Mouse (Mus musculus) WW6 (cell line): ENCODE results near the gene Wnt7b.

Experiments used
- DNase-seq: peaks from one replicate; pipeline ENCODE4 v3.0.0-alpha.2; 2013; ENCODE audit warnings: low read depth, low spot score

Wnt7b gene

GRCm38 (mm10) chr15:85507370-85508014, 74.8 kb downstream of the Wnt7b start:
- no peak for DNase-seq

- no peak for DNase-seq
Measured at GRCm38 (mm10) chr15:85506680-85507079, 75.6 kb downstream of the Wnt7b start.

DNA sequence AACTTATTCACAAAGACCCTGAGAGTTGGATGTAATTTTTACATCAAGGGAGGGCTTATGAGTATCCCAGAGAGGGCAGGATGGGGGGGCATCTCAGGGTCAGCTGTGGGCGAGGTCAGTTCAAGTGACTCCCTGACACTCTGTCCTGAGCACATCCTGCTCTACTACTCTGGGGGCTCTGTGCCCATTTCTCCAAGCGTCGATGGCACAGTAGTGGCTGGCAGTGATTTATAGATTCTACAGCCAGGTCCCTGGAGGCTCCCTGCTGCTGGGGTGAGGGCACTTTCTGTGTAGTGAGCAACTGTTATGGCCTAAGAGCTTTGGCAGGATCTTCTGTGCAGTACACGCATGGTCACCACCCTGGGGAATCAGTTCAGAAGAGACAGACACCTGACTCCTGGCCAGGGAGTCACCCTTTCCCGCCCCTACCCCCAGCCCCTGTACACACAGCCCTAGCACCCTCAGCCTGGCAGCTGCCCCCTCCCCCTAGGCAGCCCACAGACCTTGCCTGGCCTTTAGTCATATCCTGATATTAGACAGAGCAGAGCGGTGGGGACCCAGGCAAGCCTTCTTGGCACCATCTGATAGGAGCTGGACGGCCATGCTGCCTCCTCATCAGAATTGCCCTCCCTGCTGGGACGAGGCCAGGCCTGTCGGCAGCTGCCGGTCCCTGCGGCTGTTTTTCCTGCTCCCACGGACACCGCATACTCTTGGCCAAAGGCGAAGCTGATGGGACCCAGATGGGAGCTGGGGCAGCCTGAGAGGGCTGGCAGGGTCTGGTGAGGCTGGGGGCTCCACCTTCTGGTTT, 77.0 kb downstream of the Wnt7b start:
- no peak for DNase-seq

GRCm38 (mm10) chr15:85503127-85503526, 79.1 kb downstream of the Wnt7b start, which contains the start of gene 7530416G11Rik:
7530416G11Rik (minus strand) TSS chr15:85503227.
- DNase-seq, result no peak

DNA sequence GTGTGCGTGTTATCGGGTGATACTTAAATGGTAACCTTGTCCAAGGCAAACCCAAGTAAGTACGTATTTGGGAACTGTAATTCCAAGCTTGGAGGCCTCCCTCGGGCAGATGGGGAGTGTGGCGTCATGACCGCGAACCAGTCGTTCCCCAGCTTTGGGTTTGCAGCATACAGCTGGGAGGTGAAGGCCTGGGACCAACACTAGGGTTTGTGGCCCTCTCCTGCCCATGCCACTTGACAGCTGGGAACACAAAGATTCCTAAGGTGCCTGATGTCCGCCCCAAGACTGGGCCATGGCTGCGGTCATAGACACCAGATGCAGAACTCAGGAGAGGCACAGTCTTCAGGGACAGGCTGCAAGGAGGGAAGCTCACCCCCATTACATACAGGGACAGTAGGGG, 82.0 kb downstream of the Wnt7b start:
- DNase-seq, result no peak

GRCm38 (mm10) chr15:85497981-85498475, 84.2 kb downstream of the Wnt7b start:
- no peak for DNase-seq

DNA sequence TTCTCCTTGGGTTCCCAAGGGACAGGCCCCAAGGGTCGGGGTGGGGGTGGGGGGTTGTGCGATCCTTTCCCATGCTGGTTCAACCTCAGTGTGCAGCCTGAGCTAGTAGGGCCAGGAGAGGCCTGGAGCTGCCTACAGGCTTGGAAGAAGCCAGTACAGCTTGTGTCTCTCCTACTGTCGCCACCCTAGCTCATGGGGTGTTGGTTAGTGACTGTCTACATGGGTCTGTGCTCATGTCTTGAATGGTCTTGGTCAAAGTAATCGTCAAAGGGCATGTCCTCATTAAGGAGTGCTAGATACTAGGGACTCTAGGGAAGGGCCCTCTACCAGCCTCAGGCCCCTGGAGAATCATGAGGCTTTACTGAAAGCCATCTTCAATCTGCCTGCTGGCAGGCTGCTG, 84.7 kb downstream of the Wnt7b start:
- DNase-seq, result no peak

- DNase-seq, result no peak
Measured at GRCm38 (mm10) chr15:85494163-85494621, 88.1 kb downstream of the Wnt7b start.

DNA sequence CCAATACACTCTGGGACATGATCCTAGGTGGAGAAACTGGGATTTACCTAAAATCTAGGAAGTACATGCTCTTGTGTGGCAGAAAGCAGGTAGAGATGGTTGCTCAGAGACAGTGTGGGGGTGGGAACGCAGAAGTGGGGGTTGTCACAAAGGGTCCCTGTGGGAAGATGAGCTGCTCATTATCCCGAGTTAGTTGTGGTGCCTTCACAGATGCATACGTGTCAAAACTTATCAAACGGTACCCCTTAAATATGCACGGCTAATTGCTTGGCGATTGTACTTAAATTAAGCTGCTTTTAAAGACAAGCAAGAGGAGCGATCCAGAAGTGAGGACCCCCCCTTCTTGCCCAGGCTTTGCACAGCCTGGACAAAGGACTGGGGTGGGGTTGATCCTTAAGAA, 92.5 kb downstream of the Wnt7b start:
- DNase-seq, result no peak

GRCm38 (mm10) chr15:85488900-85489299, 93.4 kb downstream of the Wnt7b start:
- no peak for DNase-seq
